Mouse (Mus musculus) kidney, adult 2 months (tissue): ENCODE measurements around the gene Sgcg.

Source experiments
- CTCF ChIP-seq: fragments of 200-500 bp; conservative IDR thresholded peaks from 2 replicates; pipeline ENCODE4 v1.5.1; 2011; ENCODE audit warnings: low read depth, mild to moderate bottlenecking, control low read depth, low read length, moderate library complexity, mixed read lengths; ENCODE audit not compliant: insufficient read depth, insufficient read length
- POLR2A ChIP-seq: fragments of 200-500 bp; IDR thresholded peaks from one replicate; pipeline ENCODE4 v1.6.1; 2011; ENCODE audit warnings: low read depth, low read length, control low read depth

- TF ChIP-seq POLR2A = no peak
- TF ChIP-seq CTCF = no peak
Measured at GRCm38 (mm10) chr14:61288606-61289286, 30.5 kb upstream of the Sgcg start.
